Mouse (Mus musculus): ENCODE results near the gene Crtc1. TPM values are rescaled to one million over a fixed set of nuclear protein-coding genes. Genes with fewer than 3 reads are reported as not detected.

Gene Crtc1
- total RNA-seq, 2 experiments from 2014 or later, result 10.3 to 10.6 TPM

DNA sequence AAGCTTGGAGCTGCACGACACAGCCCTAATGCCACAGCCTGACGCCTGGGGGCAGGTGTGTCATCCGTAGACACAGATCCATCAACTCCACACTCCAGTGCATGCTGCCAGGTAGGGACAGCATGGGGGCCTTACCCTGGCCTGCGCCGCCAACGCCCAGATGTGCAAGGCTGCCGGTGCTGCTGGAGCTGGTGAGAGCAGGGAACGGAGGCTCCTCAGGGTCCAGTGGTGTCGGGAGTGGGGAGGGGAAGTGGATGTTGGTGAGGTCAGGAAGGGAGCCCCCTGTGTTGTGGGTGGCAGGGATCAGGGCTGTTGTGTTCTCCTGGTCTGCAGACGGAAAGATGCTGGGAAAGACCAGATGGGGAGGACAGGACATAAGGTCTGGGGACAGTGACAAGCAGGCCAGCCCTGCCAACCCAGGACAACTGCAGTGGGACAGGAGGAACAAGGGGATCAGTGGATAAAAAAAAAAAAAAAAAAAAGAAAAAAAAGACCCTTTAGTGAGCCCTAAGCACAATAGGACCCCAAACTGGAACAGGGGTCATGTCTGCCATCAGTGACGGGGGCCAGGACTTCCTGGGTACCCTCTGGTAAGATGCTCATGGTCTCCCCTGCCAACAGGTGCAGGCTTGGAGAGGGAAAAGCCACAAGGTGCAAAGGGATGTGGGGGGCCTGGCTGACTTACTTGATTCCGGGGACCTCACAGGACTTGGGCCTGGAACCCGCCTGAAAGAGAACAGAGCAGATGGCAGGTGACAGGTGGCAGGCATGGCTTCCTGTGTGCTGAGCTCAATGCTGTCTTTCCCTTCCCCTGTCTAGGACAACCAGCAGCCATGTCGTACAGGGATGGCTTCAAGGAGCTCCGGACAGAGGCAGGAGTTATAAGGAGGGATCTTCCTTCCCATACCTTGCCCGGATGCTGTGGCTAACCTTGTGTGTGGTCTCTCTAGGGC, 41.5 kb downstream of the Crtc1 start:
- no peak for DNase-seq (ENCODE audit: low spot score)
- intact Hi-C loops (cut with DNase I), result no loop called here

DNA sequence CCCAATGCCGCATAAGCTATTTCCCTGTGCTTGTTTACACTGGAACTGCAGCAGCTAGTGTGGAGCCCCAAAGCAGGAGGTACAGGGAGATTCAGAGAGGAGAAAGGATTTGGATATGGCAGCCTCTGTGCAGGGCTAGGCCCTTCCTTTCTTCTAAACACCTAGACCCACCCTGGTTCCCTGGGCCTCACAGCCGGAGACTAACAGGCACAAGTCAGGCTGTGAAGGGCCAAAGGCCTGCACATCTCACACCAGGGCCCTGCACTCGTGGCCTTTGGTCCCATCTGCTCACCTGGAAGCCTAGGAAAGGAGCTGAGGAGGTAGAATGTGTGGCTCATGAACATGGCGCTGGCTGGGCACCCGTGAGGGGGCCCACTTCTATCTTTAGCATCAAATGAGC, 43.2 kb downstream of the Crtc1 start:
- no peak for DNase-seq (ENCODE audit: low spot score)
- intact Hi-C loops (cut with DNase I), result no loop called here

DNA sequence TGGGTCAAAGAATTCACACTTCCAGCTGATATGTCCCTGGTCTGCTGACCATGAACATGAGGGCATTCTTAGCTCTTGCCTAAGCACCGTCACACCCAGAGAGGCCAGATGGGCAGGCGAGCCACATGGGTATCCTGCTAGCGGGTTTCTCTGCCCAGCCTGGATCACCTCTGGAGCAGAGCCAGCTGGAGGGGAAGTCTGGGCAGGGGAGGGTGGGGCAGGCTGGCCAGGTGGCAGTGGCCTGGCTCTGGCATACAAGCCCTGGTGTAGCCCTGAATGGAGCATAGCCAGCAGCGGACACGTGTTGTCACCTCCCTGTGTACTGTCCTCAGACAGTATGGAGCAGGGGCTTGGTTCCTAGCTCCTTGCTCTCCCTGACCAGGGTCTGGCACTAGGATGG, 43.7 kb downstream of the Crtc1 start:
- DNase-seq (ENCODE audit: low spot score), result no peak
- intact Hi-C loops (cut with DNase I), result no loop called here

DNA sequence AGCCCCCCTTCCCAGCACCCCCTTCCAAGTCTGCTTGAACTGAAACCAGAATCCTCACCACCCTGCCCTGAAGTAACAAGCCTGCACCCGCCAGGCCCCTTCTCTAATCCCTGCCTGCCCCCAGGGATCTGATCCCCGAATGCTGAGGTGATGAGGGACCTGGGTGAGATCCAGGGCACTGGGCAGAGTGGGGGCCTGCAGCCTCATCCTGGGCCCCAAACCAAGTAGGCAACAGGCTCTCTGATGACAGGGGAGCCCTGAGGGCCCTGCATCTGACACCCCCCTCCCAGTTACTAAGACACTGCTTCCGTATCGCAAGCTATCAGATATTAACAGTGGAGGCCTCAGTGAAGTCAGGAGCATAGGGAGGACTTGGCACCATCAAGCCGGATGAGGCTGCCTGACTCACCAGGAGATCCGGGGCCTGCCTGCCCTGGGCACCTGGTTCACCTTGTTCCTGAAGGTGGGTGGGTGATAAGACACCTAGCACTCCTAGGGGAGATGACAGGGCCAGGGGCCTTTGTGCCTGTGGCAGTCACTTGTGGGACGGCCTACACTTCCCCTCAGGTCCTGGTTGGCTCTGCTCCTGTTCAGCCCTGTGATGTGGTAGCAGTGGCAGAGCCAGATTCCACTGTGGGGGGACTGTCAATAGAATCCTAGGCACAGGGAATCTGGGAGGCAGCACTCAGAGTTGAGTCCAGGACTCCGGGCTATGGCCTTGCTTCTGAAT, 44.9 kb downstream of the Crtc1 start:
- intact Hi-C loops (cut with DNase I), result no loop called here
- DNase-seq (ENCODE audit: low spot score), result no peak

DNA sequence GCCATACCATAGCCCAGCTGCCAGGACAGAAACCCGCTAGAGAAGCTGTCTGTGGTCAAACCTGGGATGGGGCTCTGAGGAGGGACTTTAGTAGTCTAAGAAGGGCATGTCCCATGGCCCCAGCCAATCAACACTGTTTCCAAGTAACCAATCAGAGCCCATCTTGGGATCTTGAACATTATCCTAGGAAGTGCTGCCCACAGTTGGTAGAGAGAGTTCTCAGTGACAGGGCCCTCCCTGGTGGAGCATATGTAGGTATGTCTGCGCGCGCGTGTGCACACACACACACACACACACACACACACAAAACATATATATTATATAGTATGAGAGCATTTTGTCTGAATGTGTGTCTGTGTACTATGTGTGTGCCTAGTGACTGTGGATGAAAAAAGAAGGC, 46.3 kb downstream of the Crtc1 start:
- intact Hi-C loops (cut with DNase I), result no loop called here
- DNase-seq (ENCODE audit: low spot score), result no peak

DNA sequence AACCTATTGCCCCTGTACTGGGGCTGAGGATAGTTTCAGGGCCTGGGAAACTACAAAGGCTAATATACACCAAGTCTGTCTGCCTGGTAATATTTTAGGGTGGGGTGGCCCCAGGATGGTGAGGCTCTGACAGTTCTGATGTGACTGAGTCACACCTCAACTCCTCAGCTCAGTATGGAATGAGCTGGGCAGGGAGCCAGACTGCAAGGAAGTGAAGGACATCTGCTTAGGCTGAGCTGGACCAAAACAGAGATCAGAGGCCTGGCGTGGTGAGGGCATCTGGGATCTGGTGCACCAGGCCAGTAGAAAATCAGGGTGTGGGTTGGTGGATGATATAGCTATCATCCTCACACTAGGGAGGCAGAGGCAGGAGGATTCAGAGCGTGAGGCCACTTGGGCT, 49.7 kb downstream of the Crtc1 start:
- DNase-seq (ENCODE audit: low spot score), result no peak
- intact Hi-C loops (cut with DNase I), result loop anchor here (10.0 kb wide), 1 partner anchor 195 kb away; no protein-coding TSS in a partner anchor

DNA sequence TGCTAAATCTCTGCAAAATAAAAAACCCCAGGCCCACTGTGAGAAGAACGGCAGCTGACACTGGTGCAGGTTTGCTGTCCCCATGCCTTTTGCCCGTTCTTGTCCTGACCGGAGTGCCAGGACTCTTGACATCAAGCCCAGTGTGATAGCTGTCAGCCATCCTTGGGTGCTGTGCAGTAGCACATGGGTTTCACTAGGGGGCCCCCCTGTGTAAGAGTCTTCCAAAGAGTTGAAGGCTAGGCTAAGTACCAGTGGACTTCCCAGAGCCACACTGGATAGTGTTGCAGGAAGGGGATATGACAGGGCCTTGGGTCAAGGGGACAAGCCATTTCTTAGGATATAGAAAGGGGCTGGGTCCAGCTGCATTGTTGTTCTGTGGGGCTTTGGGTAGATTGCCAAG, 56.1 kb downstream of the Crtc1 start:
- peak; percentile 47 for DNase-seq (ENCODE audit: low spot score)
- intact Hi-C loops (cut with DNase I), result loop anchor here (1.0 to 10.0 kb wide), 2 partner anchors 120 to 202 kb away; no protein-coding TSS in a partner anchor

DNA sequence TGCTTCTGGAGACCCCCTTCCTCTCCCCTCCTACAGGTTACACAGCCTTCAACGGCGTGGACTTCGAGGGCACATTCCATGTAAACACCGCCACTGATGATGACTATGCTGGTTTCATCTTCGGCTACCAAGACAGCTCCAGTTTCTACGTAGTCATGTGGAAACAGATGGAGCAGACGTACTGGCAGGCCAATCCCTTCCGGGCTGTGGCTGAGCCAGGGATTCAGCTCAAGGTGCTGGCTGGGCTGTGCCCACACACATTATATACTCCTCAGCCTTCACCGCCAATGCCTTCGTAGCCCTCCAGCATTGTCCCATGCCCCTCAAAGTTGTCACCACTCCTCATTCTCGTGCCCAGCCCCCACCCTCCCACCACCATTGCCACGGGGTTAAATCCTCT, 59.3 kb downstream of the Crtc1 start:
- intact Hi-C loops (cut with DNase I), result loop anchor here (10.0 kb wide), 1 partner anchor 205 kb away; no protein-coding TSS in a partner anchor
- DNase-seq (ENCODE audit: low spot score), result no peak

DNA sequence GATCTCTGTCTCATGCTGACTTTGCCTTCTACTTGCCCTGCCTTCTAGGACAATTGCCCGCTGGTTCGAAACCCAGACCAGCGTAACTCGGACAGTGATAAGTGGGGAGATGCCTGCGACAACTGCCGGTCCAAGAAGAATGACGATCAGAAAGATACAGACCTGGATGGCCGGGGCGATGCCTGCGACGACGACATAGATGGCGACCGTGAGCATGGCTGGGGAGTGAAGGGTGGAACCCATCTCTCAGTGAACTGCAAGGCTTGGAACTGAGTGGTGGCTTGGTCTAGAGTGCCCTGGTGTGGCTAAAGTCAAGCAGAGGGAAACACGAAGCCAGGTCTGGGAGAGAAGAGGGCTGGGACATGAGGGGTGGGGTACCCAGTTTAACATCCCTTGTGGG, 62.3 kb downstream of the Crtc1 start:
- intact Hi-C loops (cut with DNase I), result no loop called here
- no peak for DNase-seq (ENCODE audit: low spot score)

DNA sequence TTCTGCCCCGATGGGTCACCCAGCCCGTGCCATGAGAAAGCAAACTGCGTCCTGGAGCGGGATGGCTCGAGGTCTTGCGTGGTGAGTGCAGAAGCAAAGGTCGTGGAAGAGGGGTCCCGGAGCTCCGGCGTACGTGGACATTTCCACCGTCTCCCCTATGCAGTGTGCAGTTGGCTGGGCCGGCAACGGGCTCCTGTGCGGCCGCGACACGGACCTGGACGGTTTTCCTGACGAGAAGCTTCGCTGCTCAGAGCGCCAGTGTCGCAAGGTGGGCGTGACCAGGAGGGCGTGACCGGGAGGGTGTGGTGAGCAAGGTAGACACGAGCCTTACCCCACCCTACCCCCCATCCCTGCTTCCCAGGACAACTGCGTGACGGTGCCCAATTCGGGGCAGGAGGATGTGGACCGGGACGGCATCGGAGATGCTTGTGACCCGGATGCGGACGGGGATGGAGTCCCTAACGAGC, 63.1 kb downstream of the Crtc1 start:
- DNase-seq (ENCODE audit: low spot score), result no peak
- intact Hi-C loops (cut with DNase I), result no loop called here

DNA sequence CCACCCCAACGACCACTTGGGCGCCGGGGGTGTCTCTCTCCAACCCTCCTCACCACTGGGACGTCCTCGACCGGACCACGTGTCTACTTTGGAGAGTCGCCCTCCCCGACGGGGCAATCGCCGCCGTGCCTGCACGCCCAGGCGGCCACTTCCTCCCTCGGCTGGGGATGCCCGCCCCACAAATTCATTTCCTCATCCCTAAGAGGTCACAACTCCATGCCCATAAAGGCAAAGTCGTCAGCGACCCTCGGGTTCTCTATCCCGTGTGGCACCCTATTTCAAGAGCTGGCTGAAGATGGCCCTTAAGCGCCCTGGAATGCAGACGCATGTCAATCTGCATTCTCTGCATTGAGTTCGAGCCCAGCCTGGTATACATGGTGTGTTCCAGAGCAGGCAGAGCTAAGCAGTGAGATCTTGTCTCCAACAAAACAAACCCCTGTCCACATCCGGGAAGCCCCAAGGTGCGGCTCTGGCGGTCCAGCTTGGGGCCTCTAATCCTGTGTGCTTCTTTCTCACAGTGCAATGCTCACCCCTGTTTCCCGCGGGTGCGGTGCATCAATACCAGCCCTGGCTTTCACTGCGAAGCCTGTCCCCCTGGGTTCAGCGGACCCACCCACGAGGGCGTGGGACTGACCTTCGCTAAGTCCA, 64.0 kb downstream of the Crtc1 start:
- no peak for DNase-seq (ENCODE audit: low spot score)
- intact Hi-C loops (cut with DNase I), result no loop called here

DNA sequence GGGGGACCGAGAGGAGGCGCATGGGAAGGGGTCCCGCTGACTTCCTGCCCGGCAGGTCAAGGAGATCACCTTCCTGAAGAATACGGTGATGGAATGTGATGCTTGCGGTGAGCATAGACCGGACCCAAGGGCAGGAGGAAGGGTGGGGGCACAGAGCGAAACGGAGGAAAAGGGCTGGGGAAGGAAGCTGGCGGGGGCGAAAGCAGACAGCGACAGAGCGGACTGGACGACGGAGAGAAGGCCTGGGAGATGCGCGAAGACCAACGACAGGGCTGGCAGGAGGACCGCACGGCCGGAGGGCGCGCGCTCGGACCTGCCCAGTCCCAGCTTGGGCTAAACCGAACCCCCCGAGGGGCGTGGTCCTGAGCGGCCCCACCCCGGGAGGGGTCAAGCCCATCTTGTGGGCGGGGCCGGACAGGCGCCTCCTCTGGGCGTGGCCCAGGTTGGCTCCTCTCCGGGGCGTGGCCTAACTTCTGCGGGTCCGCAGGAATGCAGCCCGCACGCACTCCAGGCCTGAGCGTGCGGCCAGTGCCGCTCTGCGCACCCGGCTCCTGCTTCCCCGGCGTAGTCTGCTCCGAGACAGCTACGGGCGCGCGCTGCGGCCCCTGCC, 65.0 kb downstream of the Crtc1 start:
- intact Hi-C loops (cut with DNase I), result no loop called here
- DNase-seq (ENCODE audit: low spot score), result peak; percentile 64

DNA sequence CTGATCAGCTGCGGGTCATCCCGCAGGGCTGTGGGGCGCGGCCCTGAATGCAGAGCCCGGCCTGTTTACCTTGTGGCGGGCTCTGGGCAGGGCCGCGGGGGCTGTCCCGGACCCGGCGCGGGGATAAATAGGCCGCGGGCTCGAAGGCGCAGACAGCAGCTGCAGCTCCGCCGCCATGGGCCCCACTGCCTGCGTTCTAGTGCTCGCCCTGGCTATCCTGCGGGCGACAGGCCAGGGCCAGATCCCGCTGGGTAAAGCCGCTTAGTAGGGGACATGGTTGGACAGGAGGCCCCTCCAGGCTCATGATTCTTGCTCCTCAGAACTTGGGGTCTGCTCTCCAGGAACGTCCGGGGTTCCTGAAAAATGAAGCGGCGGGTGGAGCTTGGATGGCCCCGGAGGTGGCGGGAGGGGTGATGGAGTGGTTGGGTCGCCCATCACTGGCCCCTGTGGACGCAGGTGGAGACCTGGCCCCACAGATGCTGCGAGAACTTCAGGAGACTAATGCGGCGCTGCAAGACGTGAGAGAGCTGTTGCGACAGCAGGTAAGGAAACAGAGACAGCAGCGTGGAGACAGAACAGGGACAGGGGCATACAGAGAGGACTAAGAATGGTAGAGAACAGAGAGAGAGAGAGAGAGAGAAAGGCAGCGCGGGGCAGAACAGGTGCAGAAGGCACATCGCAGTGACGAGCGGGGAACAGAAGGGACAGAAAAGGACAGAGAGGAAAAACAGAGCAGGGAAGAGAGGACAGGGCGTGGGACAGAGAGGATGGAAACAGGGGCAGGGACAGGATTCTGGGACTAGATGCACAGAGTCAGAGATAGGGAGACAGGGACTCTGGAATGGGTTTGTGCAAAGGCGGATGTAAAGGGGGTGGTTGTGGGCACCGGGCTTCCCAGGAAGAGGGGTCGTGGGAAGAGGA, 65.7 kb downstream of the Crtc1 start, which contains the start of gene Comp:
Comp (plus strand) TSS at position 162 of the 921 bp plus-strand sequence.
- no peak for DNase-seq (ENCODE audit: low spot score)
- intact Hi-C loops (cut with DNase I), result no loop called here

DNA sequence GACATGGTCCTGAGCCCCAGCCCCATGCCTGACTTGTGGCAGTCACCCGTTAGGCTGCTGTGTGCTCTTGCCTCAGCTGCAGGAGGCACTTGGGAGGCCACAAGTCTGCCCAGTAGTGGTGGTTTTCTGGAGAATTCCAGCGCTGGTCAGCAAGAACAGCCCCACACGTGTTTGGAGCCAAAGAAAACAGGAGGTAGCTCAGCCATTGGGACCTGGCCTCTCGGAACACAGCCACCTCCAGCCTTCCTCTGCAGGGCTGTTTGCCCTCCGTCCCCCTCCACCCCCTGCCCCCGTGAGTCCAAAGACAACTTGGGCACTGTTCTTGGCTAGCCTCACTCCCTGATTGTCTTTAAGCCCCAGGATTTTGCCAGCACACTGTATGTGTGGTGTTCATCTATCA, 67.4 kb downstream of the Crtc1 start:
- no peak for DNase-seq (ENCODE audit: low spot score)
- intact Hi-C loops (cut with DNase I), result no loop called here

DNA sequence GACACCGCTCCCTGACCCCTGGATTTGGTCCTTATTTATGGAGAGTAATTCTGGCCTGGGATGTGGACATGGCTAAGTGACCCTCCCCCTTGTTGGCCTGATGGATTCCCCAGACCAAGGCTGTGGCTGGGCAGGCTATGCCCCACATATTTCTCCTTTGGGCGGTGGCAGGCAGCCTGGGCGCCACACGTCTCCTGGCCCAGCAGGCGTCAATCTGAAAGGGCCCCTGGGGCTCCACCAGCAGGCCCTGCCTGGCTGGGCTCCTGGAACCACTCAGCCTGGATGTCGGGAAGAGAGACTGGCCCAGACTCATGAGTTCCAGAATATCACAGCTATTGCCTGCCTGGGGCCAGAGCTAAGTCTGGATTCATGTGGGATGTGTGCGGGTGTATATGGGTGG, 68.9 kb downstream of the Crtc1 start:
- DNase-seq (ENCODE audit: low spot score), result no peak
- intact Hi-C loops (cut with DNase I), result no loop called here

DNA sequence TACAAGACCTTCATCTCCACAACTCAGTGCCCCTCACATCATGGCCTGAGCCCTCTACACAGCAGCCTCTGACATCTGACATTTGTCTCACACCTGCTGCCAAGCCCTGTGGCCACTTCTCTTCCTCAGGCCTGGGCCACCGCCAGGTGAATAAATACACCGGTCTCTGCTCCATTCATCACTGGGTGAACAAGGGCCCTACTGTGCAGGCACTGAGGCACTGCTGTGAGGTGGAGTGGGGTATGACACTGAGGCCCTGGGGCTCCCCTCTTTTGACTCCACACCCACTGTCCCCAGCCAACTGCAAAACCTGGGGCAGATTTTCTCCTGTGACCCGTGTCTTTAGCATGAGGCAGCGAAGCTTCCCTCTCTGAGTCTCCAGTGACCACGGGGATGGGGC, 72.8 kb downstream of the Crtc1 start:
- intact Hi-C loops (cut with DNase I), result no loop called here
- no peak for DNase-seq (ENCODE audit: low spot score)

DNA sequence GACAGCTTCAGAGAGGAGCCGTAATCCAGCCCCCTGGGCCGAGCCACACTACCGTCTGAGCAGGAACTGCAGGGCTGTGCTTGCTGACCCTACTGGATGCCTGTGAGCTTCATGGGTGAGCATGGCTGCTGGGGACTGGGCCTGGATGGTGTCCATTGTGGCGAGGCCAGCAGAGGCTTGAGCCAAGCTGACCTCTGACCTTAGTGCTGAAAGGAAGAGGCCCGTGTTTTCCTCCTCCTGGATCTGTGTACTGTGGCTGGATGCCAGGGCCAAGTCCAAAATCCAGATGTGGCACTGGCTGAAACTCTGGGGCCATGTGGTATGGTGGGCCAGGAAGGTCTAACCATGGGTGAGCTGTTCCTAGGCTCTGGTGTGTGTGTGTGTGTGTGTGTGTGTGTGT, 75.3 kb downstream of the Crtc1 start:
- intact Hi-C loops (cut with DNase I), result no loop called here
- DNase-seq (ENCODE audit: low spot score), result peak; percentile 45

DNA sequence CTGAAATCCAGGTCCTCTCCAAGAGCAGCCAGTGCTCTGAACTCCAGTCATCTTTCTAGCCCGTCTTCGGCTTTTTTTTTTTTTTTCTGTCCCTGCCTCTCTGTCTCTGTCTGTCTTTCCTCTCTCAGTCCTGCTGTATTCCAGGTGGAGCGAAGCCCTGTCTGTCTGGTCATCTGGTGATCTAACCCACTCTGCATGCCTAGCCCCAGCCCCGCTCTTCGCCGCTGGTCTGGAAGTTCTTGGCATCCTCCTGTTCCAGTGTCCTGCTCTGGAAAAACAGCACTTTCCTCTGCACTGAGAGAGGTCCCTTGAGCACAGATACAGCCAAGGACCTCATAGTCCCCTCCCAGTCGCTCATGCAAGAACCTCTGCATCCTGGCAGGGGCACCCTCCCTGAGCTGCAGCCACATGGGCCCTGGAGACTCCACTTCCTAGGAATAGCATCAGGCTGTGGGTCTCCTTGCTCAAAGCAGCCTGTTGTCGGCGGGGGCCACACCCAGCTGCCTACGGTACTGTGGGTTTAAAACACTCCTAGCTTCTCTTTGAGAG, 77.8 kb downstream of the Crtc1 start:
- DNase-seq (ENCODE audit: low spot score), result no peak

DNA sequence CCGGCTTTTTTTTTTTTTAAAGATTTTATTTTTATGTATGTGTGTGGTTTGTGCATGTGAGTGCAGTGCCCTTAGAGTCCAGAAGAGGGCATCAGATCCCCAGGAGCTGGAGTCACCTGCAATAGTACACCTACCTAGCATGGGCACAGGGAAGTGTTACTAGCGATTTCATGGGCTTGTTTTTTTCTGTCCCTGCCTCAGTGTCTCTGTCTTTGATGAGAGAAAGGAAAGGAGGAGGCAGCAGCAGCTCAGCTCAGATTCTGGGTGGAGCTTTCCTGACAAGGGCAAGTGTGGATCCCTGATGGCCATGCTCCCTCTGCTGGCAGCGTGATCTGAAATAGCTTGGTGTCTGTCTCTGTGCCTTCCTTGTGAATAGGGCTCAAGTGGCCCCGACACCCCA, 78.6 kb downstream of the Crtc1 start:
- DNase-seq (ENCODE audit: low spot score), result no peak
- intact Hi-C loops (cut with DNase I), result no loop called here

More for the DNA sequence above, 77.8 kb downstream of the Crtc1 start:
- intact Hi-C loops (cut with DNase I), result no loop called here

All from heart, postnatal 25 days (tissue).